Mouse (Mus musculus) embryonic fibroblast, embryonic 13.5 days (primary cell): ENCODE results near the gene Cdk5rap2. TPM values are rescaled to one million over a fixed set of nuclear protein-coding genes. Genes with fewer than 3 reads are reported as not detected.
A peak's percentile ranks its signal among the peaks of the same experiment; 100 is the strongest.

Experiments
- H3K27ac ChIP-seq: 2 replicates; pipeline ENCODE4 v1.5.1; 2012; ENCODE audit warnings: low read length, control low read depth, inconsistent platforms; ENCODE audit not compliant: insufficient read depth
- H3K4me1 ChIP-seq: 2 replicates; pipeline ENCODE4 v1.6.1; 2011; ENCODE audit warnings: low read length; ENCODE audit not compliant: control insufficient read depth, insufficient read depth
- H3K4me3 ChIP-seq: 2 replicates; pipeline ENCODE4 v1.5.1; 2011; ENCODE audit warnings: mild to moderate bottlenecking, control low read depth, low read length; ENCODE audit not compliant: insufficient read depth
- CTCF ChIP-seq: IDR thresholded peaks from 2 replicates; pipeline ENCODE4 v1.5.1; 2011; ENCODE audit warnings: mild to moderate bottlenecking, control low read depth, low read length, moderate library complexity, borderline replicate concordance; ENCODE audit not compliant: insufficient read depth
- POLR2A ChIP-seq: IDR thresholded peaks from 2 replicates; pipeline ENCODE4 v1.6.1; 2011; ENCODE audit warnings: low read depth, mild to moderate bottlenecking, control low read depth, low read length, moderate library complexity
- polyA plus RNA-seq: library from polyadenylated mRNA; stranded (reverse); fragments of >200 nt; gene quantifications from 2 replicates; pipeline ENCODE4 v1.2.4, GENCODE M21; 2011; ENCODE audit warnings: low read depth; ENCODE audit not compliant: missing spikeins, insufficient read length

Gene Cdk5rap2
- polyA plus RNA-seq, 1 experiment: 33.3 TPM

DNA sequence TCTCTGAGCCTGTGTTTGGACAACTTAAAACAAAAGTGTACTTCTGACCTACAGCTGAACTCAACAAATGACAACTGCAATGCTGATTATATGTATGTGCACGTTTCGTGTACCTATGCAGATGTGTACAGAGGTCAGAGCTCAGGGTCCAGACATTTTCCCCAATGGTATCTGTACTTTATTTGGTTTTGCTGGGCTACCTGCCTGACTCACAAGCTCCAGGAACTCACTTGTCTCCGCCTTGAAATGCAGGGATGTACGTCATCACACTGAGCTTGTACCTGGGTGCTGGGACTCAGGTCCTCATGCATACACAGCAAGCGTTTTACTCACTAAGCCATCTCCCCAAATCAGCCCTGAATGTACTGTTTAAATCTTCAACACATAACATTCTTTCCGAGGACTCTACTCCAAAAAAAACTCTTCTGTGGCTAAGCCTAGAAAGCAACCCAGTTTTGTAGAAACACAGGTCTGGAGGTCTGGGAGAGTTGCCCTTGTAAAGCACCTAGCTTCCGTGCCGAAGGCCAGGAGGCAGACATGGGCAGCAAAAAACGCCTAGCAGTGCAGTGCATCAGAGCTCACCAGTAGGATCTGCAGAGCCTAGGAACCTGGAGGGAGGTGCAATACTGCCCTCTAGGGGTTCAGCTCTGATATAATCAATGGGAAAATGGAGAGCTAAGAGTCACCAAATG, 54.4 kb downstream of the Cdk5rap2 start:
- TF ChIP-seq CTCF: peak; percentile 45; the same call in 1 of the 2 replicates
- TF ChIP-seq POLR2A: no peak
- no peak overlapping the region for H3K27ac ChIP-seq
- H3K4me3 ChIP-seq: no peak overlapping the region
- no peaks in the 10 kb centered on the region for H3K4me1 ChIP-seq

DNA sequence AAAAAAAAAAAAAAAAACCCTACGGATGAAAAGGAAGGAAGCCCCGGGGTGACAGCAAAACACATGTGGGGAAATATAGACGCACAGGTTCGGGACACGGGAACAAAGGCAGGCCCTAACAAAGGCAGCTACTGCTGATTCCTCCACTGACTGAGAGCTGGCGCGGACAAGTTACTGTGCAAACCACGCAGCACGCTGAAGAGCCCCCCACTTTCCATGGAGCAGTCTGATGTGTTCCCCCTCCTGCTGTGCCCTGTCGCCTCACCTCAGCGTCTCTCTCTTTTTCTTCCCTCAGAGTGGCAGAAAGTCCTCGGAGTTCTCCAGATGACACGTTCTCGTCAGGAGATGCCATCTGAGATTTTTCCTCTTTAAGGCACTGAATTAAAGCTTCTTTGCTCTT, 55.8 kb downstream of the Cdk5rap2 start:
- H3K4me3 ChIP-seq: no peak overlapping the region
- no peak overlapping the region for H3K27ac ChIP-seq
- no peak for TF ChIP-seq POLR2A
- no peak for TF ChIP-seq CTCF
- no peaks in the 10 kb centered on the region for H3K4me1 ChIP-seq

DNA sequence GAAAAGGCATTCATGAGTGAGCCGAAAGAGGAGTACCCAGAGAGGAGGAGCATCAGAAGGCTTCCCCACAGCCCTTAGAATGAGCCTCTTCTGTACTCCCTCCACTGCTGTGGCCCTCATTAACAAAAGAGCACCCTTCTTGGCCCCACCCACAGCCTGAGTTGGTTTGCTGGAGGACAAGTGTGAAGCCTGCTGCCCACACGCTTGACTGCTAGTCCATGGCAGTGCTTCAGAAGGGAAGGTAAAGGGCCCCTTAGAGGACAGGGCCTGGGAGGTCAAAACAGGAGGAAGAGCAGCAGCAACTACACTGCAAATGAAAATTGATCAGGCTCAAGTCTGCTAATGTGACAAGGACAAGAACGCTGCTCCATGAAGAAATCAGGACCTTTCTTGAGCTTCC, 56.6 kb downstream of the Cdk5rap2 start:
- Histone ChIP-seq H3K4me1 (no peaks in the 10 kb centered on the region), H3K4me3 (no peak overlapping the region), H3K27ac (no peak overlapping the region)
- no peak for TF ChIP-seq CTCF
- TF ChIP-seq POLR2A: no peak

DNA sequence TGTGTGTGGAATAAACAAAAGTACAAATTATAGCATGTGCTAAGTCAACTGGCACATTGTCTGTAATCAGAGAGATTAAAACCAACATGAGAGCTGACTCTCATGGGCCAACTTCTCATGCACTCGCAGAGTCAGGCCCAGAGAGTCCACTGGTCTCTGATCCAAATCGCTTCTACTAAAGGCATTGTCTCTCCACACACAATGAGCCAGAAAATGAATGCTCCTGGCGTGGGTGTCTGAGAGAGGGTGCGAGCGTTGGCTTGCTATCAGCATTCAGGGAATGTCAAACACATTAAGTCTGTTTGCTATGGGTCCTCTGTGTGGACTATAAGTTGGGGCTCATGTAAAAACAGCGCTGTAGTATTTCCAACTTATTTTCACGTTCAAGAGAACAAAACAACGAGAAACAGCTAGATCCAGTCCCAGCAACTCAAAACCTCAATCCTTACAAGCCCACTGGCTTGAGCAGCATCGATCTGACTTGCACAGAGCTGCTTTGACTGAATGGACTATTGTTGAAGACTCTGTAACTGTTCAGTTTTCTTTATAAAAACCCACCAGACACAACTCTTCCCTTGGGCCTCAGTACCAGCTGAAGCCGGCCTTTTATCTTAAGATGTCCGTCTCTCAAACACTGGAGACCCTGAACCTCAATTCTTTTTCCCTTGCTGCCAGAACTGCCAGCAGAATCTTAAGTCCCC, 74.6 kb downstream of the Cdk5rap2 start:
- Histone ChIP-seq H3K4me1 (no peaks in the 10 kb centered on the region), H3K4me3 (no peak overlapping the region), H3K27ac (no peak overlapping the region)
- TF ChIP-seq CTCF (no peak), POLR2A (no peak)

DNA sequence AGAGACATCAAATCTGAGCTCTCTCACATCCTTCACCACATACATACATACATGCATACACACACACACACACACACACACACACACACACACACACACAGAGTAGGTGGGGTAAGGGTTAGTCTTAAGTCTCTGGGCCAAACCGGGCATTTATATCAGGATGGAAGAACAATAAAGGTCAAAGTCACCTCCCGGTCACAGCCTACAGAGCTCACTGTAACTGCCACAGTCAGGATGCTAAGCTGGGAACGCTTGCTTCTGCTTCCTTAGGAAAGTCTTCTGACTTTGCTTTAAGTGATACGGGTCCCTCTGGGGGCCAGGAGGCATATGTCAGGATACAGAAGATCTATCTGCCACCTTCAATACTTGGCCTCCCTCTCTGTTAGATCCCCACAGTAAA, 75.2 kb downstream of the Cdk5rap2 start:
- H3K27ac ChIP-seq: no peak overlapping the region
- TF ChIP-seq CTCF (no peak), POLR2A (no peak)
- H3K4me3 ChIP-seq: no peak overlapping the region
- H3K4me1 ChIP-seq: no peaks in the 10 kb centered on the region

DNA sequence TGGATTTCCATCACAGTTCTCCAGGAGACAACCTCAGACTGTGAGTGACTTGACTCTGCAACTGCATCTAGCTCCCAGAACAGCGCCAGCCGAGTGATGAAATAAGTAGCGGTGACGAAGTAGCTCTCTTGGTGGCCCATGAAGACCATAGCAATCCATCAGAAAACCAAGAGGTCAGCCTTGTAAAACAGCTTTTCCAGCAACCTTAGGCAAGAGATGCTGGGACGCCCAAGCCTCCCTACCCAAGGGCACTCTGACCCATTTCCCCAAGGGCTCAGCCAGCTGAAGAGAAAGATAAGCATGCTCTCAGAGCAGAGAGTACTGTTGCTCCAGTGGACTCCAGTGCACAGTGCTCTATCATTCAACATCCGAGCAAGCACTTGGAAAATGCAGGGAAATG, 77.3 kb downstream of the Cdk5rap2 start:
- Histone ChIP-seq H3K4me3 (no peak overlapping the region), H3K4me1 (no peaks in the 10 kb centered on the region), H3K27ac (no peak overlapping the region)
- no peak for TF ChIP-seq POLR2A
- TF ChIP-seq CTCF: no peak

DNA sequence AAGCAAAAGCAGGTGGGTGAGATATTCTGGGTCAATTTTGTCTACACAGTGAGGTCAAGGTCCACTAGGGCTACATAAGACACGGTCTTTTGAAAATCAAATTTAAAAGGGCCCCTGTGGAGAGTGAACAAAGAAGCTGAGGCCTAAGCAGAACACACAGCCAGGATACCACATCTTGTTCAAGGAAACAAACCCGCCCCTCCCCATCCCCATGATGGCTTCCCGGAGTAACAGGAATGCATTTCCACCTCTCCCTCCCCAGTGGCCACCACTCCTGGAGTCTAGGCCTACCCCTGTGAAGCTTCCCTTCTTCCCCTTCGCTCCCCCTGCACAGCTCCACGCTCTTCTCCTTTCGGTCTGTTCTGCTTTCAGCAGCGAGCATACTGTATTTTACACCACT, 77.7 kb downstream of the Cdk5rap2 start:
- no peak for TF ChIP-seq POLR2A
- no peak for TF ChIP-seq CTCF
- H3K4me1 ChIP-seq: no peaks in the 10 kb centered on the region
- no peak overlapping the region for H3K27ac ChIP-seq
- no peak overlapping the region for H3K4me3 ChIP-seq

DNA sequence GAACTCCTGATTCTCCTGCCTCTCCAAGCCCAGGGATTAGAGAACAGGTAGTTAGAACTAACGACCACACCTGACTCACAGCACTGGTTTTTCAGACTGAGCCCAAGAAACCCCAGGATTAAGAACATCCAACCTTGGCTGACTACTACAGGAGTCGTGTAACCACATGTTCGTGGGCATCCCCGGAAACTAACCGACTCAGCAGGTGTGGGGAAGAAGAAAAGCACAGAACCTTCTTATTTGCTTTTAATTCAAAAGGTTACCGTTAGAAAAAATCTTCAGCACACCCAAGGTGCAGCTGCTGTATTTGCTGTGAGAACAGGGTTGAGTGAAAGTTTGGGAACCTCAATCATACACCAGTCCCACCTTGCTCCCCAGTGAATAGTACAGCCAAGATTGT, 79.1 kb downstream of the Cdk5rap2 start:
- Histone ChIP-seq H3K4me1 (no peaks in the 10 kb centered on the region), H3K27ac (no peak overlapping the region), H3K4me3 (no peak overlapping the region)
- TF ChIP-seq CTCF (no peak), POLR2A (no peak)

DNA sequence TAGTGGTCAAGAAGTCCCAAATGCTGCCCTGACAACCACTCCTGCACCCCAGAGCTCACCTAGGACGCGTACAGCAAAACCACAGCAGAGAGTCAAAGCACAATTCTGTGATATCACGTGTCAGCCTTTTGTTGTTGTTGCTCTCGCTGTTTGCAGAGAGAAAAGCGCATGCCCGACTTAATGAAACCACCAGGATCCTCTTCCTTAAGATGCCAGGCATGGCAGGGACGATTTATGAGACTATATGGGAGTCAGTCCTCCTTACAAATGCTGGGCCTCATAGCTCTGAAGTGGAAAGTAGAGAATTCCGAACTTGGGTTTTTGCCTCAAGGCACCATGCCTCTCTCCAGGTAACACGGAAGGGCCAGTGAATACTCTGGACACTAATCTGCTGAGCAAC, 82.2 kb downstream of the Cdk5rap2 start:
- Histone ChIP-seq H3K4me3 (no peak overlapping the region), H3K4me1 (no peaks in the 10 kb centered on the region)
- TF ChIP-seq POLR2A (no peak), CTCF (no peak)

DNA sequence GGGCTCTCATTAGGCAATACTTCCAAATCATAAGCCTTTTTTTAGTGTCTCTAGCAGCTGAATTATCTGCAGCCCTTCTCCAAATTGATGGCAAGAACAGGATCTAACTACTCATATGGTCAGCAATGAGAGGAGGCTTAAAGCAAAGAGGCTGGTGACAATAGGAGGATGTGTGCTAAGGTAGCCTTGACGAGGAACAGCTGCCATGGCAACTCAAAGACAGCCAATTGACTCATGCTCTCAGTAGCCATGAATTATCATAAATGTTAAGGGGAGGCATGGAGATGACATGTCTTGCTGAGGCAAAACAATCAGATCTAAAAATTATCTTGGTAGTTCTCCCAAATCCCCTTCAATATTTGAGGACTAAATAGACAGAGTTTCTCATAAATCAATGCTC, 82.8 kb downstream of the Cdk5rap2 start:
- Histone ChIP-seq H3K27ac (no peak overlapping the region), H3K4me1 (no peaks in the 10 kb centered on the region), H3K4me3 (no peak overlapping the region)
- TF ChIP-seq POLR2A (no peak), CTCF (no peak)

More for the DNA sequence above, 82.2 kb downstream of the Cdk5rap2 start:
- no peak overlapping the region for H3K27ac ChIP-seq
